Mouse (Mus musculus) brain, embryonic 14.5 days (tissue): Measurements from ENCODE around the gene D130052B06Rik.
A peak's percentile ranks its signal among the peaks of the same experiment; 100 is the strongest.

Source experiments
- CTCF ChIP-seq: fragments of 200-500 bp; IDR thresholded peaks from 2 replicates; pipeline ENCODE4 v1.5.1; 2012; ENCODE audit warnings: inconsistent platforms, mild to moderate bottlenecking, moderate library complexity, borderline replicate concordance; ENCODE audit not compliant: insufficient read depth, insufficient read length; ENCODE audit errors: extremely low read depth
- POLR2A ChIP-seq: fragments of 200-500 bp; IDR thresholded peaks from 2 replicates; pipeline ENCODE4 v1.6.1; 2012; ENCODE audit warnings: mild to moderate bottlenecking, inconsistent platforms, borderline replicate concordance; ENCODE audit not compliant: poor library complexity, insufficient read depth, insufficient read length, severe bottlenecking; ENCODE audit errors: extremely low read depth

GRCm38 (mm10) chr11:33554123-33554522 lies 45.0 kb upstream of the D130052B06Rik start:
- TF ChIP-seq CTCF (peak; percentile 34; the same call in 1 of the 2 replicates), POLR2A (no peak)
